Mouse (Mus musculus) skeletal muscle tissue, adult 2 months (tissue): ENCODE measurements around the gene Dcst1.

Experiments used
- DNase-seq: peaks from one replicate; pipeline ENCODE4 v3.0.0-alpha.2; 2012; ENCODE audit warnings: low read depth, low spot score

Dcst1 gene

GRCm38 (mm10) chr3:89332013-89332412, 33.0 kb downstream of the Dcst1 start:
- DNase-seq: no peak

GRCm38 (mm10) chr3:89331561-89331960, 33.5 kb downstream of the Dcst1 start:
- no peak for DNase-seq

GRCm38 (mm10) chr3:89330948-89331347, 34.1 kb downstream of the Dcst1 start:
- no peak for DNase-seq

GRCm38 (mm10) chr3:89330346-89330745, 34.7 kb downstream of the Dcst1 start:
- no peak for DNase-seq

GRCm38 (mm10) chr3:89328623-89329022, 36.4 kb downstream of the Dcst1 start:
- no peak for DNase-seq

- no peak for DNase-seq
Measured at GRCm38 (mm10) chr3:89327371-89327870, 37.6 kb downstream of the Dcst1 start.

GRCm38 (mm10) chr3:89325882-89326281, 39.2 kb downstream of the Dcst1 start:
- DNase-seq: no peak

GRCm38 (mm10) chr3:89322514-89323165, 42.4 kb downstream of the Dcst1 start, which contains the start of gene Efna3:
Gene Efna3, minus strand, starts transcription at chr3:89322965.
- no peak for DNase-seq

GRCm38 (mm10) chr3:89322131-89322500, 42.9 kb downstream of the Dcst1 start:
- no peak for DNase-seq

GRCm38 (mm10) chr3:89321183-89322130, 43.6 kb downstream of the Dcst1 start:
- DNase-seq: no peak

- DNase-seq: no peak
Measured at GRCm38 (mm10) chr3:89320581-89321182, 44.4 kb downstream of the Dcst1 start.

- DNase-seq: no peak
Measured at GRCm38 (mm10) chr3:89319591-89320350, 45.3 kb downstream of the Dcst1 start.

GRCm38 (mm10) chr3:89318971-89319590, 46.0 kb downstream of the Dcst1 start:
- no peak for DNase-seq

GRCm38 (mm10) chr3:89318316-89318715, 46.7 kb downstream of the Dcst1 start:
- DNase-seq: no peak

- no peak for DNase-seq
Measured at GRCm38 (mm10) chr3:89317246-89317645, 47.8 kb downstream of the Dcst1 start.

GRCm38 (mm10) chr3:89316833-89317232, 48.2 kb downstream of the Dcst1 start:
- peak; percentile 67 for DNase-seq

GRCm38 (mm10) chr3:89315930-89316831, 48.9 kb downstream of the Dcst1 start:
- no peak for DNase-seq

GRCm38 (mm10) chr3:89315195-89315929, 49.7 kb downstream of the Dcst1 start:
- peak; percentile 52 for DNase-seq

- DNase-seq: no peak
Measured at GRCm38 (mm10) chr3:89314791-89315190, 50.3 kb downstream of the Dcst1 start.
